Mouse (Mus musculus) E14TG2a.4 (cell line): ENCODE results near the gene Cacna1d.

Source experiments
- CTCF ChIP-seq: conservative IDR thresholded peaks from 2 replicates; pipeline ENCODE4 v1.5.1; 2014; ENCODE audit warnings: low read length
- NANOG ChIP-seq: IDR thresholded peaks from 2 replicates; pipeline ENCODE4 v1.6.1; 2014; ENCODE audit warnings: borderline replicate concordance, low read length, mixed read lengths
- POU5F1 ChIP-seq: IDR thresholded peaks from 2 replicates; pipeline ENCODE4 v1.6.1; 2014; ENCODE audit warnings: low read length, borderline replicate concordance

DNA sequence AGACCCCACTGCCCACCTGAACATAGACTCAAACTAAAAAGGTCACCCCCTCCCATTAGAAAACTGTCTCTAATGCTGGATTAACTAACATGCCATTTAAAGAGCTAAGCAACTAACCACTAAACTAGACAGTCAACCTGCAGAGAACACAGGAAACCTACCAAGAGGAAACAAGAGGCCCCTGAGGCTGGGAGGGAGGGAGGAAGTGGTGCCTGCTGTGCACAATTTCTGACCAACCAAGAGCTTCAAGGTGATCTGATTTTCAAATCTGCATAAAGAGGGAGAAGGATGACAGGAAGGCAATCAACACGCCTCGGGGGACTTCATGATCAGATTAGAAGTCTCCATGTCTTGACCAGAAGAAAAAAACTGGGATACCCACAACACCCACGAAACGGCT, 241.7 kb downstream of the Cacna1d start:
- TF ChIP-seq CTCF, result no peak
- no peak for TF ChIP-seq NANOG
- no peak for TF ChIP-seq POU5F1
